Mouse (Mus musculus) right cerebral cortex, adult 2 months (tissue): Measurements from ENCODE around the gene Ace2.

Experiments used
- DNase-seq, 2 experiments: peaks; one replicate each; pipeline ENCODE4 v3.0.0; 2021 to 2022; ENCODE audit warnings: low spot score in 2 of 2

Ace2 gene

GRCm38 (mm10) chrX:164139032-164139431, at the start of gene Ace2:
Gene Ace2, plus strand, starts transcription at chrX:164139332.
- no peak for DNase-seq

- DNase-seq = no peak
These were observed 49.2 kb upstream of the Ace2 start for GRCm38 (mm10) chrX:164089916-164090315.

GRCm38 (mm10) chrX:164092300-164093169, 46.6 kb upstream of the Ace2 start:
- no peak for DNase-seq

GRCm38 (mm10) chrX:164093435-164093834, 45.7 kb upstream of the Ace2 start:
- no peak for DNase-seq

GRCm38 (mm10) chrX:164095838-164096237, 43.3 kb upstream of the Ace2 start:
- no peak for DNase-seq

- no peak for DNase-seq
These were observed 37.6 kb upstream of the Ace2 start for GRCm38 (mm10) chrX:164101483-164101882.

GRCm38 (mm10) chrX:164102198-164102597, 36.9 kb upstream of the Ace2 start:
- DNase-seq = no peak

GRCm38 (mm10) chrX:164102656-164103055, 36.5 kb upstream of the Ace2 start:
- no peak for DNase-seq

GRCm38 (mm10) chrX:164111146-164111545, 28.0 kb upstream of the Ace2 start:
- DNase-seq = no peak

GRCm38 (mm10) chrX:164113744-164114143, 25.4 kb upstream of the Ace2 start:
- no peak for DNase-seq

- no peak for DNase-seq
These were observed 15.2 kb upstream of the Ace2 start for GRCm38 (mm10) chrX:164123942-164124341.

GRCm38 (mm10) chrX:164133531-164133930, 5.6 kb upstream of the Ace2 start:
- DNase-seq = no peak

- no peak for DNase-seq
These were observed 3.8 kb upstream of the Ace2 start for GRCm38 (mm10) chrX:164135304-164135818.

- no peak for DNase-seq
These were observed 6.5 kb downstream of the Ace2 start for GRCm38 (mm10) chrX:164145463-164146250.

- no peak for DNase-seq
These were observed 13.6 kb downstream of the Ace2 start for GRCm38 (mm10) chrX:164152703-164153102.

- DNase-seq = no peak
These were observed 14.5 kb downstream of the Ace2 start for GRCm38 (mm10) chrX:164153606-164154005.

- no peak for DNase-seq
These were observed 15.5 kb downstream of the Ace2 start for GRCm38 (mm10) chrX:164154594-164154993.

GRCm38 (mm10) chrX:164164681-164165080, 25.5 kb downstream of the Ace2 start:
- DNase-seq = no peak

GRCm38 (mm10) chrX:164171034-164171433, 31.9 kb downstream of the Ace2 start:
- DNase-seq = no peak

- no peak for DNase-seq
These were observed 34.7 kb downstream of the Ace2 start for GRCm38 (mm10) chrX:164173880-164174279.

- DNase-seq = no peak
These were observed 36.2 kb downstream of the Ace2 start for GRCm38 (mm10) chrX:164175311-164175710.

GRCm38 (mm10) chrX:164175780-164176179, 36.6 kb downstream of the Ace2 start:
- no peak for DNase-seq

- DNase-seq = no peak
These were observed 39.7 kb downstream of the Ace2 start for GRCm38 (mm10) chrX:164178856-164179255.
